Mouse (Mus musculus): Measurements from ENCODE around the gene Fam216b. TPM values are rescaled to one million over a fixed set of nuclear protein-coding genes. Genes with fewer than 3 reads are reported as not detected.

Fam216b gene
- polyA plus RNA-seq, 1 experiment from 2014 or later: not detected

DNA sequence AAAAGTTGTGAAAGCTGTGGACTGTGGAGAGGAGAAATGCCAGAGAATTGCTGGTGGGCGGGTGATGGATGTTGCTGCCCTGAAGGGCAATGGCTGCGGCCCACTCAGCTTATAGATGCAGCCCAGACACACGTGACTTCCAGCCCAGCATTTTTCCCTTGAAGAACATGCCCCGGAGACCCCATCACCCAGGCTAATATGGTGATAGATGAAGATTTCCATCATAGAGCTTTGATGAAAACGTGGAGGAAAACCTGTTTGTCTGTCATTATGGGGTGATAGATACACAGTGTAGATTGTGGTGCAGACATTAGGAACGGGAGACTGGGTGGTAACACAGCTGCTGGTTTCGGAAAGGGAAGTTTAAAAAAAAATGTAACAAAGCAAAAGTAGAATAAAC, 31.4 kb downstream of the Fam216b start:
- ATAC-seq (ENCODE audit: low read depth): no peak
- Histone ChIP-seq H3K27me3 (ENCODE audit: control insufficient read depth, insufficient read depth, low read depth, low read length) (no peaks in the 10 kb centered on the region), H3K9ac (ENCODE audit: low read depth, low read length) (no peak overlapping the region), H3K27ac (ENCODE audit: low read length) (no peak overlapping the region), H3K9me3 (replicated peaks; ENCODE audit: control insufficient read depth, low read length) (no peaks in the 10 kb centered on the region), H3K4me1 (ENCODE audit: control insufficient read depth, low read depth, low read length) (no peaks in the 10 kb centered on the region), H3K4me2 (ENCODE audit: low read depth, low read length) (no peak overlapping the region), H3K4me3 (ENCODE audit: low read depth, low read length) (no peak overlapping the region), H3K36me3 (ENCODE audit: control insufficient read depth, insufficient read depth) (no peaks in the 10 kb centered on the region)
- WGBS (ENCODE audit: insufficient replicate concordance): 62% methylated on average over 7 of the region's 7 CpGs

DNA sequence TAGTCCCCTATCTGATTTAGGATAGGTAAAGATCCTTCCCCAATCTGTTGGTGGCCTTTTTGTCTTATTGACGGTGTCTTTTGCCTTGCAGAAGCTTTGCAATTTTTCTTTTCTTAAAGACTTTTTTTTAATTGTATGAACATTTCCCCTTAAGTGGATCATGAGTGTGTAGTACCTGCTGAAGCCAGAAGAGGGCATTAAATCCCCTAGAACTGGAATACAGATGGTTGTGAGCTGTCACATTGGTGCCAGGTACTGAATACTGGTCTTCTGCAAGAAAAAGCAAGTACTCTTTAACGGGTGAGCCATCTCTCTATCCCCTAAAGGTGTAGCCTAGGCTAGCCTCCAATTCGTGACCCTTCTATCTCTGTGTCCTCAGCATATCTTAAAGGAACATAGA, 32.4 kb downstream of the Fam216b start:
- Histone ChIP-seq H3K4me1 (ENCODE audit: control insufficient read depth, low read depth, low read length) (no peaks in the 10 kb centered on the region), H3K27me3 (ENCODE audit: control insufficient read depth, insufficient read depth, low read depth, low read length) (no peaks in the 10 kb centered on the region), H3K4me3 (ENCODE audit: low read depth, low read length) (no peak overlapping the region), H3K27ac (ENCODE audit: low read length) (no peak overlapping the region), H3K36me3 (ENCODE audit: control insufficient read depth, insufficient read depth) (no peaks in the 10 kb centered on the region), H3K9ac (ENCODE audit: low read depth, low read length) (no peak overlapping the region), H3K4me2 (ENCODE audit: low read depth, low read length) (no peak overlapping the region), H3K9me3 (replicated peaks; ENCODE audit: control insufficient read depth, low read length) (no peaks in the 10 kb centered on the region)
- WGBS (ENCODE audit: insufficient replicate concordance): 43% methylated on average over 3 of the region's 3 CpGs
- no peak for ATAC-seq (ENCODE audit: low read depth)

- H3K9me3 ChIP-seq (replicated peaks; ENCODE audit: control insufficient read depth, low read length): no peaks in the 10 kb centered on the region
- no peaks in the 10 kb centered on the region for H3K4me1 ChIP-seq (ENCODE audit: control insufficient read depth, low read depth, low read length)
- H3K36me3 ChIP-seq (ENCODE audit: control insufficient read depth, insufficient read depth): no peaks in the 10 kb centered on the region
- H3K27me3 ChIP-seq (ENCODE audit: control insufficient read depth, insufficient read depth, low read depth, low read length): no peaks in the 10 kb centered on the region
- ATAC-seq (ENCODE audit: low read depth): no peak
- no peak overlapping the region for H3K4me2 ChIP-seq (ENCODE audit: low read depth, low read length)
- no peak overlapping the region for H3K27ac ChIP-seq (ENCODE audit: low read length)
- H3K9ac ChIP-seq (ENCODE audit: low read depth, low read length): no peak overlapping the region
- WGBS (ENCODE audit: insufficient replicate concordance): 58% methylated on average over 4 of the region's 4 CpGs
- no peak overlapping the region for H3K4me3 ChIP-seq (ENCODE audit: low read depth, low read length)
Measured at GRCm38 (mm10) chr14:78048674-78049073, 40.1 kb downstream of the Fam216b start.

- no peaks in the 10 kb centered on the region for H3K9me3 ChIP-seq (replicated peaks; ENCODE audit: control insufficient read depth, low read length)
- ATAC-seq (ENCODE audit: low read depth): no peak
- H3K4me1 ChIP-seq (ENCODE audit: control insufficient read depth, low read depth, low read length): no peaks in the 10 kb centered on the region
- no peak overlapping the region for H3K9ac ChIP-seq (ENCODE audit: low read depth, low read length)
- 75% methylated on average over 3 of the region's 3 CpGs for WGBS (ENCODE audit: insufficient replicate concordance)
- H3K4me2 ChIP-seq (ENCODE audit: low read depth, low read length): no peak overlapping the region
- no peaks in the 10 kb centered on the region for H3K36me3 ChIP-seq (ENCODE audit: control insufficient read depth, insufficient read depth)
- H3K27ac ChIP-seq (ENCODE audit: low read length): no peak overlapping the region
- no peaks in the 10 kb centered on the region for H3K27me3 ChIP-seq (ENCODE audit: control insufficient read depth, insufficient read depth, low read depth, low read length)
- no peak overlapping the region for H3K4me3 ChIP-seq (ENCODE audit: low read depth, low read length)
Measured at GRCm38 (mm10) chr14:78048258-78048657, 40.5 kb downstream of the Fam216b start.

DNA sequence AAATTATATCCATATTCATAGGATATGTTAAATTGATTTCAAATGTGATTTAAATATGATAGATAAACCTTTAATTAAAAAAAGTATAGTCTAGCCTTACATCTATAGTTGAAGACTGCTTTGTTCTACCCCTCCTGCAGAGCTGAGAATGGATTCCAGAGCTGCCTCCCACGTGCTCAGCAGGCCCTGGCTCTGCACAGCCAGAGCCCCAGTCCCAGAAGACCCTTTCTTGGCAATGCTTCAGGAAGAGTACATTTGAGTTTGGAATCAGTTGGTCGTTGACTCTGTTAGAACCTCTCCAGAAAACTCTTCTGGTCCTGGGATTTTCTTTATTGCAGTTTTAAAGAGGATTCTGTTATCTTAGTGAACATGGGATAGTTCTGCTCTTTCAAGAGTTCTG, 45.7 kb downstream of the Fam216b start:
- ATAC-seq (ENCODE audit: low read depth): no peak
- H3K9me3 ChIP-seq (replicated peaks; ENCODE audit: control insufficient read depth, low read length): no peaks in the 10 kb centered on the region
- H3K9ac ChIP-seq (ENCODE audit: low read depth, low read length): no peak overlapping the region
- H3K4me1 ChIP-seq (ENCODE audit: control insufficient read depth, low read depth, low read length): no peaks in the 10 kb centered on the region
- H3K36me3 ChIP-seq (ENCODE audit: control insufficient read depth, insufficient read depth): no peaks in the 10 kb centered on the region
- no peak overlapping the region for H3K4me2 ChIP-seq (ENCODE audit: low read depth, low read length)
- H3K4me3 ChIP-seq (ENCODE audit: low read depth, low read length): no peak overlapping the region
- WGBS (ENCODE audit: insufficient replicate concordance): 27% methylated on average over 2 of the region's 2 CpGs
- H3K27ac ChIP-seq (ENCODE audit: low read length): no peak overlapping the region
- no peaks in the 10 kb centered on the region for H3K27me3 ChIP-seq (ENCODE audit: control insufficient read depth, insufficient read depth, low read depth, low read length)

- ATAC-seq (ENCODE audit: low read depth): no peak
- H3K9me3 ChIP-seq (replicated peaks; ENCODE audit: control insufficient read depth, low read length): no peaks in the 10 kb centered on the region
- H3K9ac ChIP-seq (ENCODE audit: low read depth, low read length): no peak overlapping the region
- no peak overlapping the region for H3K27ac ChIP-seq (ENCODE audit: low read length)
- H3K4me3 ChIP-seq (ENCODE audit: low read depth, low read length): no peak overlapping the region
- H3K4me1 ChIP-seq (ENCODE audit: control insufficient read depth, low read depth, low read length): no peaks in the 10 kb centered on the region
- H3K27me3 ChIP-seq (ENCODE audit: control insufficient read depth, insufficient read depth, low read depth, low read length): no peaks in the 10 kb centered on the region
- no peaks in the 10 kb centered on the region for H3K36me3 ChIP-seq (ENCODE audit: control insufficient read depth, insufficient read depth)
- 64% methylated on average over 11 of the region's 11 CpGs for WGBS (ENCODE audit: insufficient replicate concordance)
- H3K4me2 ChIP-seq (ENCODE audit: low read depth, low read length): no peak overlapping the region
Measured at GRCm38 (mm10) chr14:78041886-78042526, 46.8 kb downstream of the Fam216b start.

DNA sequence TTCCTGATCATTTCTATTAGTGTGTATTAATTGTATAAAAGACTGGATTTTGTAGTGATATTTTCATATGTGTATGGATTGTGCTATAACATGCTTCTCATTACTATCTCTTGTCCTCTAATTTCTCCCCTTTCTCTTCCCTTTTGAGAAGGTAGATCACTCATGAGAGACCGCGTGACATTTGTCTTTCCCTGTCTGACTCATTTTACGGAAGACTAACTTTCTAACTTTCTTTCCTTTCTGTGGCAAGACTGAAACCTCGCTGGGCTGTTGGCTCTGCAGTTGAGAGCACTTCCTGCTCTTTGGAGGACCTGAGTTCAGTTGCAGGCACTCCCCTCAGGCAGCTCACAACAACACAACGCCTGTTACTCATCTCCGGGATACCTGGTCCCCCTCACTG, 48.2 kb downstream of the Fam216b start:
- H3K9ac ChIP-seq (ENCODE audit: low read depth, low read length): no peak overlapping the region
- H3K4me2 ChIP-seq (ENCODE audit: low read depth, low read length): no peak overlapping the region
- 57% methylated on average over 6 of the region's 6 CpGs for WGBS (ENCODE audit: insufficient replicate concordance)
- H3K4me1 ChIP-seq (ENCODE audit: control insufficient read depth, low read depth, low read length): no peaks in the 10 kb centered on the region
- no peaks in the 10 kb centered on the region for H3K27me3 ChIP-seq (ENCODE audit: control insufficient read depth, insufficient read depth, low read depth, low read length)
- no peaks in the 10 kb centered on the region for H3K9me3 ChIP-seq (replicated peaks; ENCODE audit: control insufficient read depth, low read length)
- no peak overlapping the region for H3K27ac ChIP-seq (ENCODE audit: low read length)
- no peak for ATAC-seq (ENCODE audit: low read depth)
- H3K4me3 ChIP-seq (ENCODE audit: low read depth, low read length): no peak overlapping the region
- no peaks in the 10 kb centered on the region for H3K36me3 ChIP-seq (ENCODE audit: control insufficient read depth, insufficient read depth)

DNA sequence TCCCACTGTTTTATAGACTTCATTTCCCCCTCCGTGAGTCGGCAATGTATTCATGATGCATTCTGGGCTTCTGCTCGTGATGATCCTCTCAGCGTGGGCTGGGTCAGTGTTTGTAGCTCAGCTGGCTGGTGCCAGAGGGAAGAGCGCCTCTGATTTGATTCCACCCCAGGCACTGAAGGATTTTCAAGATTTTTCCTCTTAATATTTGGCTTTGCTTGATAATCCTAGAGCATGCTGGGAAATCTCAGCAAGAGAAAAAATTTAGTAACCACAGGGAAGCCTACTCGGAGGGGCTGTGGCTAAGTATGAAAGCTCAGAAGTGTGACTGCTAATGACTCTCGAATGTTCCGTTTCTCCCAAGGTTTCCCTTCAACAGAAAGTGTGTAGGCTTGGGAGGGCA, 49.9 kb downstream of the Fam216b start:
- Histone ChIP-seq H3K27ac (ENCODE audit: low read length) (no peak overlapping the region), H3K4me1 (ENCODE audit: control insufficient read depth, low read depth, low read length) (no peaks in the 10 kb centered on the region), H3K9ac (ENCODE audit: low read depth, low read length) (no peak overlapping the region), H3K4me2 (ENCODE audit: low read depth, low read length) (no peak overlapping the region), H3K36me3 (ENCODE audit: control insufficient read depth, insufficient read depth) (no peaks in the 10 kb centered on the region), H3K9me3 (replicated peaks; ENCODE audit: control insufficient read depth, low read length) (no peaks in the 10 kb centered on the region), H3K27me3 (ENCODE audit: control insufficient read depth, insufficient read depth, low read depth, low read length) (no peaks in the 10 kb centered on the region), H3K4me3 (ENCODE audit: low read depth, low read length) (no peak overlapping the region)
- WGBS (ENCODE audit: insufficient replicate concordance): 65% methylated on average over 8 of the region's 8 CpGs
- no peak for ATAC-seq (ENCODE audit: low read depth)
